Mouse (Mus musculus) skeletal muscle tissue, postnatal 0 days (tissue): Measurements from ENCODE around the gene Rhbdf1. TPM values are rescaled to one million over a fixed set of nuclear protein-coding genes. Genes with fewer than 3 reads are reported as not detected.

Experiments used
- polyA plus RNA-seq: library from polyadenylated mRNA; unstranded; fragments of >200 nt; fragmentation: Nextera tagmentation; extraction: Ambion mirVana; gene quantifications from 2 replicates; pipeline ENCODE4 v1.2.1, GENCODE M21; 2015

Rhbdf1 gene
- 43.7 and 46.3 TPM in 2 replicates for polyA plus RNA-seq

DNA sequence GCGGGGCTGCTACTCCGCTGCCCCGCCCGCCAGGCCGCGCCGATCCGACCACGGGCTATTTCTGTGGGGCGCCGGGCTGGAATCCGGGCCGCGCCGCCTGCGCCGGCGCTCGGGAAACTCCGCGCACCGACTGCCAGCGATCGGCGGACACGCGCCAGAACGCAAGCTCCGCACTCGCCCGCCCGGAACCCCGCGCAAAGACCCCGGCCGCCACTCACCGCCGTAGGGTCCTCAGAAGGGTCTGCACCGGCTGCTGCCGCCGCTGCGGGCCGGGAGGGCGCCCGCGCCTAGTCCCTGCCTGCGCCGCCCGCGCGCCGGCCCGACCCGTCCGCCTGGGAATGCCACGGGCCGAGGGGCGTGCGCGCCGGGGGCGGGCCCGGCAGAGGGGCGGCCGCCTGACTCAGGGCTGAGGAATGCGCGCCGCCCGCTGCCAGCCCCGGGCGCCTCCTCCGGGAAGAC is at the start of gene Rhbdf1:
TSS of gene Rhbdf1 (minus strand) at position 350 of the 459 bp plus-strand sequence.

DNA sequence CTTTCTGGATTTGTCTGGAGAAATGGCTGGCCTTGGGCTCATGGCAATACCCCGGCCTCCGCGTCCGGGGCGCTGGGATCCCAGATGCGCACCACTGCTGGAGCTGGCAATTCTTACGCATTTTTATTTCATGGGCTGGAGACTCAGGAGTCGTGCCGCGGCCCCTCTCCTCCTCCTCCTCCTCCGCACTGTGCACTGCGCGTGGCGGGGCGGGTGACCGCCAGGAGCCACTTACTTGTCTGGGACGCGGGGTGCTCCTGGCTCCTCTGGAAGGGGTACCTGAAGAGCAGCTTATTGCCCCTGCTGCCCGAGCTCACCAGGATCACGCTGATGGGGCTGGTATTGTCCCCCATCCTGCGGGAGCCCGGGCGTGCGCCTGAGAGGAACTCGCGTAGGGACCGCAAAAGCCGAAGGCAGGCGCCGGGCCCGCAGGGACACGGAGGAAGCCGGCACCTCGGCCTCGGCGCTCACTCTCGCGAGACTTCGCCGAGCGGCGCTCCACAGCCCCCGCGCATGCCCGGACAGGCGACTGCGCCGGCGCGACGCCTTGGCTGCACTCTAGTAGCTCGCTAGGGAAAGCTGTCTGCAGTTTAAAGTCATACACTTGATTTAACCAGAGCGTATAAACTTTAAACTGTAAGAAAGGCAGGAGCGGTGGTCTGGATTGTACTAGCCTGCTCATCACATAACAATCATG is 45.2 kb upstream of the Rhbdf1 start, which contains the start of gene Nprl3:
TSS of gene Nprl3 (minus strand) at position 520 of the 697 bp plus-strand sequence.

DNA sequence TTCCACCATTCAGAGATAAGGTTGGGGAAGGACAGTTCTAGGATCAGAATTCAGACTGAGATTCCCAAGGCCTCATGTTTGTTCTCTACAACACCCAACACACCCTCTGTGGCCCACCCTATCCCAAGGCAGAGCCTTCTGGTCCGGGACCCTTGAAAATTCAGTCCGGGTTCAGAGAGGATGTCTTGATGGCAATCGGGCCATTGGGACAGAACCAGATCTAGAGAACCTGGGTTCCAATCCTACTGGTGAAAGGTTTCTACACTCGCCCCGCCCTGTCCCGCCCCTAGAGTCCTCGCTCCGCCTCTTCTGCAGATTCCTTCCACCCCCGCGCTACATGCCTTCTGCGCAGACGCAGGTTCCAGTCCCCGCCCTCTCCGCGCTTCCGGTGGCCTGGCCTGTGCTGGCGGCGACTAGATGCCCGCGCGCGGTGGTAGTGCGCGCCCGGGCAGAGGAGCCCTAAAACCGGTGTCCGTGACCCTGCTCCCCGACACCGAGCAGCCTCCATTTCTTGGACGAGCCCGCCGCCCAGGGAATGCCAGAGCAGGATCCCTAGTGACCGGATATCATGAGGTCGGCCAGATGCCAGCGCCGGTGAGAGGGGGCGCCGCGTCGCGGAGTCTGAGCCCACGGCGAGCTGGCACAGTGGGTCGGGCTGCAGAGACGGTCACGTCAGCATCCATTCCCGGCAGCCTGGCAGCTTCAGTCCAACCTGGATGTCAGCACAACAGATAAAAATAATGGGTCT is 4.2 kb upstream of the Rhbdf1 start, which contains the start of gene Mpg:
TSS of gene Mpg (plus strand) at position 382 of the 748 bp plus-strand sequence.

DNA sequence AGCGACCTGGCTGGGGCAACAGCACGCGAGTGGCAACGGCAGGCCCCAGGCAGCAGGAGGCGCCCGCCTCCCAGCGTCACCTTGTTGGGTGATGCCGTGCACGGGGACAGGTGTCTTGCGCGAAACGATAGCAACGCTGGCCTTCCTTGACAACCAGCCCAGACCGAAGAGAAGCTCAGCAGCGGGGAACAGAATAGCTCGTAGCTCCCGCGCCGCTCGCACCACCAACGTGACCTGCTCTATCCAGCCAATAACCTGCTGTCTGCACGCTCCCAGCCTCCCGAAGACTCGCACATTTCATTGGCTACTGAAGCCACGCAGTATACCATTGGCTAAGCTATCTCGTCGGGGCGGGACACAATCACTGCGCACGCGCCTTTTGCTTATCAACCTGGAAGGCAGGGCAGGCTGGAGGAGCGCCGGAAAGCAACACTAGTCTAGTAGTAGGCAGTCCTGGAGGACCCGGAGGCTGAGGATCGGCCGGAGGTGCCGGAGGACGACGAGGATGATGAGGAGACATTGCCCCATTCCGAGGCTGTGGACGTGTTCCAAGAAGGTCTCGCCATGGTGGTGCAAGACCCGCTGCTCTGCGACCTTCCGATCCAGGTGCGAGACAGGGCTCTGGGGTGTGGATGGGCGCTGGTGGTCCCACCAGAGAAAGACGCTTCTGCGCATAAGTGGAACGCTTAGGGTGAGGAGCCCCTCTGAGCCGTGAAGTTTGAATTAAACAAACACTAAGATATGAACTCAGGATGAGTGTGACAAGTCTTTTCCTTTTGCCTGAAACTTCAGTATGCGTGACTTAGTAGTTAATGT is 16.8 kb downstream of the Rhbdf1 start, which contains the start of gene Snrnp25:
TSS of gene Snrnp25 (plus strand) at position 358 of the 816 bp plus-strand sequence.

DNA sequence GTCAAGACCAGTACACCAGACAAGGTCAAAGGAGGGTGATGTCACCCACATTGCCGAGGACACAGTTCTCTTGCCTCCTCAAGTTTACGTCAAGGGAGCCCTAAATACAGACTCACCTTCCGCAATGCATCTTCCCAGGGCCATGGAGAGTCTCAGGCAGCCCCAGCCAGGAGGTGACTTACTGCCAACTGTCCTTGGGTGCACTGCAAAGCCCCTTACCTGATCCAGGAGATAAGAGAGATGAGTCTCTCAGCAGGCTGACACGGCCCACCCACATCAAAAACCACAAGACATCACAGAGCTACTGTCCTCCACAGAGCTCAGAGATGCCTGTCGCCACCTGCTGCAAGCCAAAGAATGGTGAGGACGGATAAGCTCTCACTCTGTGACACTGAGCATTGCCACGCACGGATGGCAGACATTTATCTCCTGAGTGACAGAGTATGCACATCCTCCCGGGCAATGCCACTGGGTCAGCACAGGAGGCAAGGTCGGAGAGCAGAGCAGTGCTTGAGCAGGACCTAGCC is 22.0 kb downstream of the Rhbdf1 start, which contains the start of gene Il9r:
TSS of gene Il9r (minus strand) at position 205 of the 527 bp plus-strand sequence.

Other genes with a start within 250 kb of the Rhbdf1 start
- gene Nsg2, start 221.8 kb downstream of the Rhbdf1 start, polyA plus RNA-seq: 1.3 and 1.4 TPM in 2 replicates
- 0.06 TPM in 1 of 2 replicates, not detected in the other for gene Il9r, start 22.0 kb downstream of the Rhbdf1 start, polyA plus RNA-seq
- gene Snrnp25, start 16.9 kb downstream of the Rhbdf1 start, polyA plus RNA-seq: 13.7 and 19.0 TPM in 2 replicates
- gene Mpg, start 4.2 kb upstream of the Rhbdf1 start, polyA plus RNA-seq: 17.7 and 20.4 TPM in 2 replicates
- gene Nprl3, start 45.4 kb upstream of the Rhbdf1 start, polyA plus RNA-seq: 19.0 and 21.6 TPM in 2 replicates
- 0.19 TPM in 1 of 2 replicates, not detected in the other for gene Hba-x, start 54.1 kb upstream of the Rhbdf1 start, polyA plus RNA-seq
- gene Hba-a1, start 61.2 kb upstream of the Rhbdf1 start, polyA plus RNA-seq: 1,152 and 1,351 TPM in 2 replicates
- gene Hbq1b, start 64.7 kb upstream of the Rhbdf1 start, polyA plus RNA-seq: 0.77 TPM in 1 of 2 replicates, not detected in the other
- 2,779 and 3,226 TPM in 2 replicates for gene Hba-a2, start 74.2 kb upstream of the Rhbdf1 start, polyA plus RNA-seq
- not detected in 2 replicates for gene Hbq1a, start 77.8 kb upstream of the Rhbdf1 start, polyA plus RNA-seq
- 7.7 and 8.4 TPM in 2 replicates for gene Sh3pxd2b, start 125.5 kb upstream of the Rhbdf1 start, polyA plus RNA-seq
- gene Ubtd2, start 233.1 kb upstream of the Rhbdf1 start, polyA plus RNA-seq: 35.0 and 36.2 TPM in 2 replicates